Mouse (Mus musculus) heart, embryonic 14.5 days (tissue): ENCODE measurements around the gene Zfp687. TPM values are rescaled to one million over a fixed set of nuclear protein-coding genes. Genes with fewer than 3 reads are reported as not detected.

Experiments
- ATAC-seq: fragments of 200-750 bp; cut with Nextera tagmentation; 2 replicates; pipeline ENCODE4 v1.8.0; 2017; ENCODE audit warnings: low read depth, moderate TSS enrichment; ENCODE audit not compliant: insufficient number of reproducible peaks, insufficient read depth, low FRiP score
- H3K27ac ChIP-seq, 2 experiments: fragments of 200-500 bp in 1 of 2; fragments of 300-500 bp in 1 of 2; sonication (generic) in 1 of 2; replicated peaks in 1 of 2; 2 replicates each; pipeline ENCODE4 v1.5.1; 2012 to 2014; ENCODE audit warnings: low read depth in 2 of 2, low read length in 2 of 2, control low read depth in 1 of 2, mild to moderate bottlenecking in 1 of 2, mixed read lengths in 1 of 2; ENCODE audit not compliant: control insufficient read depth in 1 of 2, insufficient read depth in 1 of 2
- H3K27me3 ChIP-seq: fragments of 300-500 bp; sonication (generic); 2 replicates; pipeline ENCODE4 v1.6.1; 2014; ENCODE audit warnings: mild to moderate bottlenecking, low read length, control low read depth; ENCODE audit not compliant: control insufficient read depth, insufficient read depth
- H3K36me3 ChIP-seq: fragments of 300-500 bp; sonication (generic); 2 replicates; pipeline ENCODE4 v1.6.1; 2014; ENCODE audit warnings: mild to moderate bottlenecking, control low read depth, low read length, mixed read lengths; ENCODE audit not compliant: control insufficient read depth, insufficient read depth
- H3K4me1 ChIP-seq, 2 experiments: fragments of 200-500 bp in 1 of 2; fragments of 300-500 bp in 1 of 2; sonication (generic) in 1 of 2; 2 replicates each; pipeline ENCODE4 v1.6.1; 2012 to 2014; ENCODE audit warnings: low read length in 2 of 2, control low read depth in 1 of 2, mixed read lengths in 1 of 2; ENCODE audit not compliant: control insufficient read depth in 2 of 2, insufficient read depth in 2 of 2
- H3K4me2 ChIP-seq: fragments of 300-500 bp; sonication (generic); 2 replicates; pipeline ENCODE4 v1.6.1; 2014; ENCODE audit warnings: mild to moderate bottlenecking, low read length
- H3K4me3 ChIP-seq, 2 experiments: fragments of 200-500 bp in 1 of 2; fragments of 300-500 bp in 1 of 2; sonication (generic) in 1 of 2; 2 replicates each; pipeline ENCODE4 v1.5.1; 2012 to 2014; ENCODE audit warnings: low read length in 2 of 2, mild to moderate bottlenecking in 2 of 2, control low read depth in 1 of 2, low read depth in 1 of 2, moderate library complexity in 1 of 2; ENCODE audit not compliant: control insufficient read depth in 1 of 2, insufficient read depth in 1 of 2
- H3K9ac ChIP-seq: fragments of 300-500 bp; sonication (generic); 2 replicates; pipeline ENCODE4 v1.6.1; 2014; ENCODE audit warnings: mild to moderate bottlenecking, low read length
- H3K9me3 ChIP-seq: fragments of 300-500 bp; sonication (generic); 2 replicates; pipeline ENCODE4 v1.6.1; 2016; ENCODE audit warnings: low read length, control low read depth; ENCODE audit not compliant: control insufficient read depth
- WGBS: fragments of 180-500 bp; shearing (Covaris S2); extraction: QIAGEN DNeasy Blood & Tissue Kit; methylation state at CpG from one replicate; pipeline ENCODE4 v1.1.7; 2014; 5-methylcytosine and 5-hydroxymethylcytosine counted together
- polyA plus RNA-seq: library from polyadenylated mRNA; unstranded; fragments of >200 nt; fragmentation: Nextera tagmentation; extraction: Ambion mirVana; gene quantifications from 2 replicates; pipeline ENCODE4 v1.2.1, GENCODE M21; 2014

Gene Zfp687
- polyA plus RNA-seq, 1 experiment from 2014 or later, result 16.9 TPM

- H3K4me3 ChIP-seq, result no peak overlapping the region
- 72% methylated on average over 2 of the region's 2 CpGs for WGBS
- peaks cover 3 to 14% of the 10 kb centered on the region in 2 experiments; a peak in 3 of 4 replicates for H3K4me1 ChIP-seq
- no peak overlapping the region for H3K27ac ChIP-seq
- no peak for ATAC-seq
- H3K4me2 ChIP-seq, result no peak overlapping the region
- no peak overlapping the region for H3K9ac ChIP-seq
- H3K36me3 ChIP-seq, result no peaks in the 10 kb centered on the region
- H3K27me3 ChIP-seq, result no peaks in the 10 kb centered on the region
- H3K9me3 ChIP-seq, result no peaks in the 10 kb centered on the region
Measured at GRCm38 (mm10) chr3:95018741-95019140, 3.5 kb upstream of the Zfp687 start.

GRCm38 (mm10) chr3:95016532-95017056, 1.3 kb upstream of the Zfp687 start:
- peak overlapping the region; percentile 84 for H3K9ac ChIP-seq
- peak overlapping the region; percentile 89 for H3K4me2 ChIP-seq
- peaks cover 8% of the 10 kb centered on the region for H3K36me3 ChIP-seq
- no peaks in the 10 kb centered on the region for H3K27me3 ChIP-seq
- H3K27ac ChIP-seq, result peak overlapping the region; percentile 98 to 99
- H3K4me1 ChIP-seq, result peaks cover 3 to 20% of the 10 kb centered on the region in 2 experiments; a peak in 3 of 4 replicates
- H3K9me3 ChIP-seq, result no peaks in the 10 kb centered on the region
- WGBS, result 4% methylated on average over 21 of the region's 21 CpGs
- ATAC-seq, result no peak
- peak overlapping the region; percentile 83 to 88 for H3K4me3 ChIP-seq

GRCm38 (mm10) chr3:95015891-95016531, 763 bp upstream of the Zfp687 start:
- Histone ChIP-seq H3K4me3 (peak overlapping the region; percentile 83 to 88), H3K36me3 (peaks cover 13% of the 10 kb centered on the region), H3K9ac (peak overlapping the region; percentile 84), H3K27me3 (no peaks in the 10 kb centered on the region), H3K27ac (peak overlapping the region; percentile 98 to 99), H3K4me1 (peaks cover 3 to 20% of the 10 kb centered on the region in 2 experiments; a peak in 3 of 4 replicates), H3K9me3 (no peaks in the 10 kb centered on the region), H3K4me2 (peak overlapping the region; percentile 89)
- WGBS, result under 1% methylated on average over 40 of the region's 40 CpGs
- peak; percentile 59 for ATAC-seq

- ATAC-seq, result no peak
- WGBS, result under 1% methylated on average over 44 of the region's 44 CpGs
- Histone ChIP-seq H3K4me3 (peak overlapping the region; percentile 61 to 88), H3K27me3 (no peaks in the 10 kb centered on the region), H3K9ac (peak overlapping the region; percentile 87), H3K4me1 (peaks cover 3 to 20% of the 10 kb centered on the region in 2 experiments; a peak in 3 of 4 replicates), H3K4me2 (peak overlapping the region; percentile 93), H3K27ac (peak overlapping the region in 1 of 2 experiments; percentile 71; a peak in 2 of 4 replicates), H3K9me3 (no peaks in the 10 kb centered on the region), H3K36me3 (peaks cover 28% of the 10 kb centered on the region)
Measured at GRCm38 (mm10) chr3:95014428-95015151, 658 bp downstream of the Zfp687 start.

DNA sequence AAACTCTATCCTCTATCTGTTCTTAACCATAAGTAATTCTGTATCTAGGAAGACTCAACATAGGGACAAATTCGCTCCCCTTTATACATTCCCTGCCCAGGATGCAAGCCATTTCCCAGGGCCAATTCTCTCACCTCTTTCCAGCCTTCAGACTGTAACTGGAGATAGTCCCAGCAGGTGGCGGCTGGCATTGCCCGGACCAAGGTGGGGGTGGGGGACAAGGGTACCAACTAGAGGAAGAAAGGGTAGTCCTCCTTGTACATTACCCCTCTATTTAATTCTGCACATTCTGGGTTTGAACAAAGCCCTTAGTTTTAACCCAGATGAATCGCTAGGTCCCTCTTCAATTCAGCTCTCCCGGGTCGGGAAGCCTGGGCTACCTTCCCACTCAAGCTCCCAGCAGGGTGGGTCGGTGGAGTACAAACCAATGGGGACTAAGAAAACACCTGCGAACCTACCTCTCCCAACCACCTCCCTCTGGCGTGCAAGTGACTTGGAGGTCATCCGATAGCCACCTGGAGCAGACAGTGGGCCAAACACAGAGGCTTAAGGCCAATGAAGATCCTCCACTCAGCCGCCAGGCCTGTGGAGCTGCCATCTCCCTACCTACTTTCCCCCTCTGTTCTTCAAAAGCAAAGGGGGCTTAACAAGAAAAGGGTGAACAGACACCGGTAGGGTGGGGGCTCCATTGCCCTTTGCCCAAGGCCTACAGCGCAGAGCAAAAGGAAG, 1.4 kb downstream of the Zfp687 start:
- Histone ChIP-seq H3K27me3 (no peaks in the 10 kb centered on the region), H3K9me3 (no peaks in the 10 kb centered on the region), H3K4me2 (peak overlapping the region; percentile 93), H3K4me3 (peak overlapping the region; percentile 61 to 88), H3K4me1 (peaks cover 3 to 20% of the 10 kb centered on the region in 2 experiments; a peak in 3 of 4 replicates), H3K9ac (peak overlapping the region; percentile 87), H3K27ac (peak overlapping the region in 1 of 2 experiments; percentile 71; a peak in 2 of 4 replicates), H3K36me3 (peaks cover 35% of the 10 kb centered on the region)
- no peak for ATAC-seq
- 16% methylated on average over 13 of the region's 13 CpGs for WGBS

DNA sequence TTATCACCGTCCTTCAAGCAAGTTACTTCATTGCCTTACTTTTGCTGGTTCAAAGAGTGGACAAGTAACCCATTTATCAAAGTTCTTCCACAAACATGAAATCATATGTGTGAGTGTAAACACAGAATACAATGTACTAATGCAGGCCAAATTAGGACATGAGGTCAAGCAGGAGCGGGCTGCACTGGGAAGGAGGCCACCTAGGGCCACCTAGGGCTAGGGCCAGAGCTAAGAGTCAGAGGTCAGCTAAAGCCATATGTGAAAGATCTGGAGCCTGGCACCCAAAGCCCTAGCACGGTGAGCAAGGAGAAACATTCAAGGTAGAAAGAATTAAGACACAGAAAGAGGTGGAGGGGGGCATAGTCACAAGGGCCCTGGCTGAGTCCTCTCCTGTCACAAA, 2.3 kb downstream of the Zfp687 start:
- H3K27me3 ChIP-seq, result no peaks in the 10 kb centered on the region
- no peaks in the 10 kb centered on the region for H3K9me3 ChIP-seq
- WGBS, result 86% methylated on average over 3 of the region's 3 CpGs
- no peak overlapping the region for H3K4me3 ChIP-seq
- H3K36me3 ChIP-seq, result peaks cover 44% of the 10 kb centered on the region
- H3K27ac ChIP-seq, result no peak overlapping the region
- peaks cover 3 to 20% of the 10 kb centered on the region in 2 experiments; a peak in 3 of 4 replicates for H3K4me1 ChIP-seq
- H3K9ac ChIP-seq, result no peak overlapping the region
- ATAC-seq, result no peak
- H3K4me2 ChIP-seq, result no peak overlapping the region

GRCm38 (mm10) chr3:95010396-95010795, 4.9 kb downstream of the Zfp687 start:
- Histone ChIP-seq H3K36me3 (peaks cover 70% of the 10 kb centered on the region), H3K4me2 (no peak overlapping the region), H3K27ac (no peak overlapping the region), H3K9me3 (no peaks in the 10 kb centered on the region), H3K27me3 (no peaks in the 10 kb centered on the region), H3K4me3 (no peak overlapping the region), H3K4me1 (peaks cover 3 to 12% of the 10 kb centered on the region in 2 experiments; a peak in 3 of 4 replicates), H3K9ac (no peak overlapping the region)
- WGBS, result 80% methylated on average over 7 of the region's 7 CpGs
- ATAC-seq, result no peak
